Mouse (Mus musculus) hindbrain, embryonic 13.5 days (tissue): Measurements from ENCODE around the gene Meis3. TPM values are rescaled to one million over a fixed set of nuclear protein-coding genes. Genes with fewer than 3 reads are reported as not detected.
A peak's percentile ranks its signal among the peaks of the same experiment; 100 is the strongest.

Experiments used
- ATAC-seq: fragments of 200-750 bp; cut with Nextera tagmentation; 2 replicates; pipeline ENCODE4 v1.8.0; 2017; ENCODE audit warnings: moderate TSS enrichment; ENCODE audit not compliant: low FRiP score
- H3K27ac ChIP-seq: fragments of 300-500 bp; sonication (generic); 2 replicates; pipeline ENCODE4 v1.5.1; 2015; ENCODE audit warnings: inconsistent platforms, mild to moderate bottlenecking, moderate library complexity
- H3K27me3 ChIP-seq: fragments of 300-500 bp; sonication (generic); 2 replicates; pipeline ENCODE4 v1.6.1; 2015; ENCODE audit warnings: mild to moderate bottlenecking, inconsistent platforms
- H3K36me3 ChIP-seq: fragments of 300-500 bp; sonication (generic); 2 replicates; pipeline ENCODE4 v1.6.1; 2015; ENCODE audit warnings: mild to moderate bottlenecking, inconsistent platforms
- H3K4me1 ChIP-seq: fragments of 300-500 bp; sonication (generic); replicated peaks from 2 replicates; pipeline ENCODE4 v1.6.1; 2015; ENCODE audit warnings: inconsistent platforms
- H3K4me2 ChIP-seq: fragments of 300-500 bp; sonication (generic); 2 replicates; pipeline ENCODE4 v1.6.1; 2015; ENCODE audit warnings: inconsistent platforms, mild to moderate bottlenecking, moderate library complexity
- H3K4me3 ChIP-seq: fragments of 300-500 bp; sonication (generic); 2 replicates; pipeline ENCODE4 v1.5.1; 2015; ENCODE audit warnings: mild to moderate bottlenecking, inconsistent platforms
- H3K9ac ChIP-seq: fragments of 300-500 bp; sonication (generic); 2 replicates; pipeline ENCODE4 v1.6.1; 2015; ENCODE audit warnings: mild to moderate bottlenecking, inconsistent platforms
- H3K9me3 ChIP-seq: fragments of 300-500 bp; sonication (generic); 2 replicates; pipeline ENCODE4 v1.6.1; 2016; ENCODE audit warnings: inconsistent platforms
- WGBS: fragments of 180-500 bp; shearing (Covaris S2); methylation state at CpG from one replicate; pipeline ENCODE4 v1.1.7; 2015; 5-methylcytosine and 5-hydroxymethylcytosine counted together
- polyA plus RNA-seq: library from polyadenylated mRNA; unstranded; fragments of >200 nt; fragmentation: Nextera tagmentation; extraction: Ambion mirVana; gene quantifications from 2 replicates; pipeline ENCODE4 v1.2.1, GENCODE M21; 2015

Gene Meis3
- polyA plus RNA-seq, 1 experiment from 2014 or later: 147 TPM

- Histone ChIP-seq H3K27me3 (no peaks in the 10 kb centered on the region), H3K27ac (no peak overlapping the region), H3K9me3 (no peaks in the 10 kb centered on the region), H3K4me1 (no peaks in the 10 kb centered on the region), H3K4me2 (no peak overlapping the region), H3K9ac (no peak overlapping the region), H3K4me3 (no peak overlapping the region), H3K36me3 (peaks cover 96% of the 10 kb centered on the region)
- no peak for ATAC-seq
- WGBS: 85% methylated on average over 15 of the region's 15 CpGs
These were observed 28.0 kb downstream of the Meis3 start for GRCm38 (mm10) chr7:16202756-16203504.

- H3K36me3 ChIP-seq: peaks cover 93% of the 10 kb centered on the region
- no peaks in the 10 kb centered on the region for H3K9me3 ChIP-seq
- H3K9ac ChIP-seq: no peak overlapping the region
- no peaks in the 10 kb centered on the region for H3K27me3 ChIP-seq
- H3K4me1 ChIP-seq: no peaks in the 10 kb centered on the region
- H3K4me3 ChIP-seq: no peak overlapping the region
- ATAC-seq: no peak
- no peak overlapping the region for H3K4me2 ChIP-seq
- 95% methylated on average over 13 of the region's 13 CpGs for WGBS
- H3K27ac ChIP-seq: no peak overlapping the region
These were observed 28.6 kb downstream of the Meis3 start for GRCm38 (mm10) chr7:16203505-16203903.

GRCm38 (mm10) chr7:16204791-16205190 is 29.9 kb downstream of the Meis3 start:
- Histone ChIP-seq H3K9ac (no peak overlapping the region), H3K9me3 (no peaks in the 10 kb centered on the region), H3K4me1 (no peaks in the 10 kb centered on the region), H3K27ac (no peak overlapping the region), H3K36me3 (peaks cover 93% of the 10 kb centered on the region), H3K4me3 (no peak overlapping the region), H3K4me2 (no peak overlapping the region), H3K27me3 (no peaks in the 10 kb centered on the region)
- 83% methylated on average over 9 of the region's 9 CpGs for WGBS
- no peak for ATAC-seq

GRCm38 (mm10) chr7:16207076-16207475 is 32.2 kb downstream of the Meis3 start:
- no peak for ATAC-seq
- Histone ChIP-seq H3K9ac (no peak overlapping the region), H3K4me2 (no peak overlapping the region), H3K9me3 (no peaks in the 10 kb centered on the region), H3K36me3 (peaks cover 93% of the 10 kb centered on the region), H3K27ac (no peak overlapping the region), H3K4me3 (no peak overlapping the region), H3K4me1 (no peaks in the 10 kb centered on the region), H3K27me3 (no peaks in the 10 kb centered on the region)
- WGBS: 86% methylated on average over 7 of the region's 7 CpGs

- no peak for ATAC-seq
- 87% methylated on average over 10 of the region's 10 CpGs for WGBS
- Histone ChIP-seq H3K9ac (peak overlapping the region; percentile 39; the same call in 1 of the 2 replicates), H3K27ac (no peak overlapping the region), H3K9me3 (no peaks in the 10 kb centered on the region), H3K27me3 (no peaks in the 10 kb centered on the region), H3K4me2 (no peak overlapping the region), H3K4me1 (no peaks in the 10 kb centered on the region), H3K36me3 (peaks cover 91% of the 10 kb centered on the region), H3K4me3 (no peak overlapping the region)
These were observed 32.6 kb downstream of the Meis3 start for GRCm38 (mm10) chr7:16207496-16207895.

GRCm38 (mm10) chr7:16208781-16209665 is 34.1 kb downstream of the Meis3 start:
- Histone ChIP-seq H3K27me3 (no peaks in the 10 kb centered on the region), H3K9me3 (no peaks in the 10 kb centered on the region), H3K4me1 (no peaks in the 10 kb centered on the region), H3K4me2 (no peak overlapping the region), H3K27ac (no peak overlapping the region), H3K36me3 (peaks cover 91% of the 10 kb centered on the region), H3K9ac (no peak overlapping the region), H3K4me3 (no peak overlapping the region)
- ATAC-seq: no peak
- 91% methylated on average over 21 of the region's 21 CpGs for WGBS

GRCm38 (mm10) chr7:16210862-16211365 is 36.0 kb downstream of the Meis3 start:
- WGBS: 79% methylated on average over 12 of the region's 12 CpGs
- peaks cover 91% of the 10 kb centered on the region for H3K36me3 ChIP-seq
- H3K27ac ChIP-seq: no peak overlapping the region
- no peak overlapping the region for H3K9ac ChIP-seq
- no peaks in the 10 kb centered on the region for H3K9me3 ChIP-seq
- no peaks in the 10 kb centered on the region for H3K27me3 ChIP-seq
- H3K4me3 ChIP-seq: no peak overlapping the region
- no peaks in the 10 kb centered on the region for H3K4me1 ChIP-seq
- no peak overlapping the region for H3K4me2 ChIP-seq
- ATAC-seq: no peak

- no peak overlapping the region for H3K4me3 ChIP-seq
- peaks cover 97% of the 10 kb centered on the region for H3K36me3 ChIP-seq
- H3K9me3 ChIP-seq: no peaks in the 10 kb centered on the region
- H3K4me1 ChIP-seq: no peaks in the 10 kb centered on the region; the same call in 1 of the 2 replicates
- no peak overlapping the region for H3K4me2 ChIP-seq
- H3K27ac ChIP-seq: no peak overlapping the region
- H3K9ac ChIP-seq: no peak overlapping the region
- no peaks in the 10 kb centered on the region for H3K27me3 ChIP-seq
- WGBS: 98% methylated on average over 6 of the region's 6 CpGs
- no peak for ATAC-seq
These were observed 38.3 kb downstream of the Meis3 start for GRCm38 (mm10) chr7:16213196-16213595.

GRCm38 (mm10) chr7:16213986-16214385 is 39.1 kb downstream of the Meis3 start:
- H3K9me3 ChIP-seq: no peaks in the 10 kb centered on the region

GRCm38 (mm10) chr7:16221582-16222272 is 46.8 kb downstream of the Meis3 start, which contains the start of gene Dhx34:
Gene Dhx34 (minus strand): TSS chr7:16222037.
- ATAC-seq: peak; percentile 94
- peak within 1 kb of the TSS; percentile 56 for H3K4me3 ChIP-seq
- H3K9me3 ChIP-seq: no peaks in the 10 kb centered on the region
- WGBS: 2% methylated on average over 34 of the region's 34 CpGs
- peak within 1 kb of the TSS; percentile 76 for H3K27ac ChIP-seq
- H3K4me1 ChIP-seq: peaks cover 11% of the 10 kb centered on the region
- H3K4me2 ChIP-seq: peak within 1 kb of the TSS; percentile 80
- peaks cover 19% of the 10 kb centered on the region for H3K36me3 ChIP-seq
- no peaks in the 10 kb centered on the region for H3K27me3 ChIP-seq
- H3K9ac ChIP-seq: peak within 1 kb of the TSS; percentile 79

More at GRCm38 (mm10) chr7:16213986-16214385, 39.1 kb downstream of the Meis3 start:
- H3K4me2 ChIP-seq: no peak overlapping the region
- no peak for ATAC-seq
- H3K4me3 ChIP-seq: no peak overlapping the region
- H3K4me1 ChIP-seq: no peaks in the 10 kb centered on the region; the same call in 1 of the 2 replicates
- WGBS: 95% methylated on average over 9 of the region's 9 CpGs
- H3K36me3 ChIP-seq: peaks cover 95% of the 10 kb centered on the region
- no peaks in the 10 kb centered on the region for H3K27me3 ChIP-seq
- H3K27ac ChIP-seq: no peak overlapping the region
- no peak overlapping the region for H3K9ac ChIP-seq

GRCm38 (mm10) chr7:16229869-16230268 is 55.0 kb downstream of the Meis3 start:
- H3K27ac ChIP-seq: no peak overlapping the region
- no peaks in the 10 kb centered on the region for H3K27me3 ChIP-seq
- no peaks in the 10 kb centered on the region for H3K36me3 ChIP-seq
- no peak overlapping the region for H3K9ac ChIP-seq
- no peaks in the 10 kb centered on the region for H3K9me3 ChIP-seq
- no peak overlapping the region for H3K4me3 ChIP-seq
- 56% methylated on average over 5 of the region's 5 CpGs for WGBS
- no peaks in the 10 kb centered on the region for H3K4me1 ChIP-seq
- no peak for ATAC-seq
- no peak overlapping the region for H3K4me2 ChIP-seq
